Mouse (Mus musculus) layer of hippocampus, postnatal 36 days (tissue): ENCODE measurements around the gene Brd3. TPM values are rescaled to one million over a fixed set of nuclear protein-coding genes. Genes with fewer than 3 reads are reported as not detected.
"Not testable (repeated sequence)": the region's sequence is repeated elsewhere in the genome, so short reads cannot be mapped to it uniquely, and the experiment has no call there.

Experiments used
- DNase-seq, 2 experiments: peaks; one replicate each; pipeline ENCODE4 v3.0.0; 2022
- total RNA-seq, 2 experiments: library from RNA; stranded (reverse); gene quantifications; 2 replicates each; pipeline ENCODE4 v1.2.3; 2021

Brd3 gene
- total RNA-seq, 2 experiments from 2014 or later: 54.5 to 56.6 TPM

GRCm38 (mm10) chr2:27510706-27511105 lies 3.2 kb upstream of the Brd3 start:
- DNase-seq: no peak

- DNase-seq: not testable (repeated sequence)
These were observed 804 bp downstream of the Brd3 start for GRCm38 (mm10) chr2:27506658-27507057.

- no peak for DNase-seq
These were observed 1.9 kb downstream of the Brd3 start for GRCm38 (mm10) chr2:27505539-27505938.

GRCm38 (mm10) chr2:27504113-27504885 lies 3.2 kb downstream of the Brd3 start:
- no peak for DNase-seq

GRCm38 (mm10) chr2:27496391-27497028 lies 11.0 kb downstream of the Brd3 start:
- no peak for DNase-seq

- DNase-seq: no peak
These were observed 13.5 kb downstream of the Brd3 start for GRCm38 (mm10) chr2:27493971-27494370.

- no peak for DNase-seq
These were observed 16.5 kb downstream of the Brd3 start for GRCm38 (mm10) chr2:27490939-27491338.

GRCm38 (mm10) chr2:27488362-27488761 lies 19.1 kb downstream of the Brd3 start:
- no peak for DNase-seq

GRCm38 (mm10) chr2:27487336-27488049 lies 20.0 kb downstream of the Brd3 start:
- no peak for DNase-seq

GRCm38 (mm10) chr2:27486725-27487124 lies 20.7 kb downstream of the Brd3 start:
- no peak for DNase-seq

GRCm38 (mm10) chr2:27482265-27482861 lies 25.1 kb downstream of the Brd3 start:
- no peak for DNase-seq

- no peak for DNase-seq
These were observed 27.1 kb downstream of the Brd3 start for GRCm38 (mm10) chr2:27480367-27480766.

- DNase-seq: no peak
These were observed 27.6 kb downstream of the Brd3 start for GRCm38 (mm10) chr2:27479821-27480220.

GRCm38 (mm10) chr2:27476303-27477192 lies 30.9 kb downstream of the Brd3 start:
- DNase-seq: no peak

- DNase-seq: peak; percentile 91 to 92
These were observed 31.8 kb downstream of the Brd3 start for GRCm38 (mm10) chr2:27475495-27476302.

- DNase-seq: no peak
These were observed 32.6 kb downstream of the Brd3 start for GRCm38 (mm10) chr2:27474621-27475484.

GRCm38 (mm10) chr2:27473911-27474310 lies 33.6 kb downstream of the Brd3 start:
- DNase-seq: no peak

- no peak for DNase-seq
These were observed 34.2 kb downstream of the Brd3 start for GRCm38 (mm10) chr2:27473061-27473765.

GRCm38 (mm10) chr2:27471170-27471584 lies 36.3 kb downstream of the Brd3 start:
- no peak for DNase-seq
